14 mouse cellular contexts compared by ENCODE assay signal in the genomic region with DNA sequence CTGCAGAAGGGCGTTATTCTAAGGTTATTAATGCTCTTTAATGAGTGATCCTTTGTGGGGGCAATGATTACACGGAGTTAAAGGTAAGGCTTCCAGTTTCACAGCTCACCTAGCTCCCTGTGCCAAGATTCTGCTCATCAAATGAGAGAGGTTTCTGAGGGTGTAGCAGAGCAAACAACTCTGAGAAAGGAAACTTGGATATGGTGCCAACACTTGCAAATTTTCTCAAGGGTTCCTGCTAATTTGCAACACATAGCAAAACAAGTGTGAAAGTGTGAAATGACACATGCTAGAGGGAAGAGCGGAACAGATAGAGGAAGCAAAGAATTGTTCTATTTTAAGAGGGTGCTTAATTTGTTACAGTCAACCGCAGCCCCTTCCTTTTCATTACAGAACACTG.
DNase-seq lines count a peak whose midpoint lies in the region; ATAC-seq and TF ChIP-seq lines count a peak whose summit lies in the region.
"Had no signal": no experiment of that assay in that cellular context is flagged by ENCODE, and none has a peak within 500 bp of the region (broad histone marks: within the 10 kb centered on the region; RNA-seq: fewer than 3 reads in every experiment).

No protein-coding gene starts in this region.

- TF ChIP-seq CTCF in brain, embryonic 14.5 days (IDR thresholded peaks at IDR 0.05; ENCODE audit: borderline replicate concordance, extremely low read depth, insufficient read depth, insufficient read length), result no peak

- intact Hi-C loops in left cerebral cortex, postnatal 4 days (cut with DNase I), result no loop called here

- peak; percentile 3 for DNase-seq in left cerebral cortex, adult 11 months (ENCODE audit: low spot score)
- no peak for DNase-seq in left cerebral cortex, postnatal 4 days
- DNase-seq in B cell, adult 2 months, result peak; percentile 7 to 8
- DNase-seq in brain, embryonic 14.5 days (ENCODE audit: low read depth), result peak; percentile 93
- no peak for DNase-seq in gastrocnemius, adult 8-10 months (ENCODE audit: low spot score in 2 of 2)
- DNase-seq in layer of hippocampus, postnatal 36 days, result no peak
- no peak for DNase-seq in cerebellum, postnatal 4 days (ENCODE audit: low spot score in 2 of 2)
- DNase-seq: adrenal gland, postnatal 36 days; cerebellum, postnatal 25 days; kidney, postnatal 25 days; thymus, postnatal 14 days had no signal

- peak; percentile 25 to 49; a peak in 2 of 4 replicates for ATAC-seq in hematopoietic stem cell, adult 5-6 weeks (replicated peaks in 1 of 2; ENCODE audit: insufficient read depth in 1 of 2, low FRiP score in 2 of 2, low TSS enrichment in 1 of 2, low read depth in 1 of 2, poor library complexity in 2 of 2, severe bottlenecking in 2 of 2)
- ATAC-seq: intestine, embryonic 16.5 days; midbrain, embryonic 15.5 days had no signal

- no peak for TF ChIP-seq POLR2A in brain, embryonic 14.5 days (IDR thresholded peaks at IDR 0.05; ENCODE audit: borderline replicate concordance, extremely low read depth, insufficient read depth, insufficient read length, poor library complexity, severe bottlenecking)

Comparison
In these comparisons a context has a peak if more than half of its experiments do, and no peak if none do; other contexts are left out.
1. DNase-seq: peak in left cerebral cortex, adult 11 months (single experiment), B cell, adult 2 months (2 of 2) and brain, embryonic 14.5 days (single experiment); none in left cerebral cortex, postnatal 4 days (single experiment), gastrocnemius, adult 8-10 months (0 of 2), layer of hippocampus, postnatal 36 days (0 of 2) and cerebellum, postnatal 4 days (0 of 2).